ENCODE assay signal across 8 mouse cellular contexts in the genomic region with DNA sequence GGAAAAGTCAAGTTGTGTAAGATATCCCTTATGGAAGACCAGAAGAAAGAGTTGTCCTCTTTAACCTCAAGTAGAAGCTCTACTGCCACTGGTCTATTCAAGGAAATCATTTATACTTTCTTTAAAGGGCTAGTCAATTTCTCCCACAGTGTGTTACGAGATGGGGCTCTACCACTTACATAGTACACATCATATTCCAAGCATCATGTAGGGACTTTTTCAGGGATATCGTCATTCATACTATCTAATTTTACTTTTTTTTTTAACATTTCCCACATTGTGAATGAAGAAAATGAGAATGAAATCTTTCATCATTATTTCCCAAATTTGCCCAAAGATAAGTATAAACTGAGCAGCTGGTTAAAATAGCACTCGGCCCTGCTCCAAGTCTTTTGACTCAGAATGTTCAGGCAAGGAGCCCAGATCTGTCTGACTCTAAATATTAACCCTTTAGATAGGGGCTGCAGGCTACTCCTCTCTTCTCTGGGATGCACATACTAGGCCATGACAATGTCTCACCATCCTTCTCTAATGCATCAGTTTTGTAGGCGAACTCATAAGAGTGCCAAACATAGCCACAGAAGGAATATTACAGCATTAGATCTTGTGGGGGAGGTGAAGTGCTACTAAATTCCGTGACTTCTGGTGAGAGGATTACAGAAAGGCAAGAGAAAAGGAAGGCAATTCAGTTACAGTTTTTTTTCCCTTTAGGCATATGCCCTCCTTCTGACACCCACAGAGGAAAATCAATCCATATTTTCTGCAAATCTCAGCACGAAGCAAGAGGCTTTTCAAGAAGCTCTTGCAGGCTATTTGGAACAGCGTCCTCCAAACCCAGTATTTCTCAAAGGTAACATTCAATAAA.
DNase-seq lines count a peak whose midpoint lies in the region; ATAC-seq and TF ChIP-seq lines count a peak whose summit lies in the region.

No protein-coding gene starts in this region.

- ATAC-seq in liver, embryonic 12.5 days, result no peak
- ATAC-seq in heart, postnatal 0 days (ENCODE audit: insufficient read depth, low read depth), result peak; percentile 83
- no peak for ATAC-seq in megakaryocyte-erythroid progenitor cell, adult 5-6 weeks (replicated peaks; ENCODE audit: low FRiP score, low TSS enrichment, poor library complexity, severe bottlenecking)

- no peak overlapping the region for H3K4me3 ChIP-seq in liver, adult 2 months (ENCODE audit: insufficient read depth, low read depth, low read length)
- H3K4me3 ChIP-seq in liver, embryonic 12.5 days, result no peak overlapping the region
- H3K4me3 ChIP-seq in heart, postnatal 0 days (ENCODE audit: low read depth, low read length), result no peak overlapping the region

- H3K27ac ChIP-seq in liver, adult 2 months (replicated peaks; ENCODE audit: insufficient read depth, low read depth, low read length), result no peak overlapping the region
- H3K27ac ChIP-seq in liver, embryonic 12.5 days, result no peak overlapping the region
- H3K27ac ChIP-seq in heart, postnatal 0 days (ENCODE audit: low read depth), result peak overlapping the region; percentile 48

- no peaks in the 10 kb centered on the region for H3K27me3 ChIP-seq in liver, adult 2 months (ENCODE audit: control insufficient read depth, insufficient read depth, low read length)
- H3K27me3 ChIP-seq in liver, embryonic 12.5 days (replicated peaks), result no peaks in the 10 kb centered on the region
- H3K27me3 ChIP-seq in heart, postnatal 0 days (ENCODE audit: control insufficient read depth, insufficient read depth, low read length), result no peaks in the 10 kb centered on the region

- 71% methylated on average over 7 of the region's 7 CpGs for WGBS in liver, adult 2 months
- 61% methylated on average over 7 of the region's 7 CpGs for WGBS in liver, embryonic 12.5 days (ENCODE audit: insufficient replicate concordance)
- WGBS in heart, postnatal 0 days, result 41% methylated on average over 7 of the region's 7 CpGs

- no peaks in the 10 kb centered on the region for H3K36me3 ChIP-seq in liver, adult 2 months (ENCODE audit: control insufficient read depth, insufficient read depth, low read length)
- no peaks in the 10 kb centered on the region for H3K36me3 ChIP-seq in liver, embryonic 12.5 days
- no peaks in the 10 kb centered on the region; the same call in 1 of the 2 replicates for H3K36me3 ChIP-seq in heart, postnatal 0 days (replicated peaks; ENCODE audit: control insufficient read depth, insufficient read depth, low read length)

- no peak for TF ChIP-seq POLR2A in liver, adult 2 months (IDR thresholded peaks at IDR 0.05; ENCODE audit: extremely low read depth, insufficient read depth, low read length)

- TF ChIP-seq CTCF in liver, adult 2 months (IDR thresholded peaks at IDR 0.05; ENCODE audit: low read depth, low read length), result no peak
- no peak for TF ChIP-seq CTCF in heart, postnatal 0 days (IDR thresholded peaks at IDR 0.05; ENCODE audit: low read depth)

- H3K4me1 ChIP-seq in liver, adult 2 months (ENCODE audit: control insufficient read depth, insufficient read depth, low read length), result no peaks in the 10 kb centered on the region
- no peaks in the 10 kb centered on the region for H3K4me1 ChIP-seq in liver, embryonic 12.5 days
- H3K4me1 ChIP-seq in heart, postnatal 0 days (ENCODE audit: control insufficient read depth, insufficient read depth), result peaks cover 23% of the 10 kb centered on the region

- no peak overlapping the region for H3K9ac ChIP-seq in liver, adult 2 months (ENCODE audit: low read depth, low read length)
- no peak overlapping the region for H3K9ac ChIP-seq in liver, embryonic 12.5 days
- H3K9ac ChIP-seq in heart, postnatal 0 days (replicated peaks; ENCODE audit: low read depth, low read length), result no peak overlapping the region

- no peaks in the 10 kb centered on the region for H3K9me3 ChIP-seq in liver, embryonic 12.5 days (replicated peaks)
- no peaks in the 10 kb centered on the region for H3K9me3 ChIP-seq in heart, postnatal 0 days (replicated peaks; ENCODE audit: control insufficient read depth, low read length)

- no peak overlapping the region for H3K4me2 ChIP-seq in liver, embryonic 12.5 days
- H3K4me2 ChIP-seq in heart, postnatal 0 days (ENCODE audit: low read depth, low read length), result peak overlapping the region; percentile 31; the same call in 1 of the 2 replicates

- no peaks in the 10 kb centered on the region for H3K79me2 ChIP-seq in liver, adult 2 months (ENCODE audit: control insufficient read depth, insufficient read depth, low read length)

- peak; percentile 15 for DNase-seq in liver, adult 2 months (ENCODE audit: extremely low read depth, low read depth, low spot score)
- DNase-seq in cerebellum, postnatal 14 days, result peak; percentile 74
- peak; percentile 66 for DNase-seq in heart, postnatal 0 days (ENCODE audit: low spot score)
- peak; percentile 67 to 73 for DNase-seq in left cerebral cortex, adult 18-20 months (ENCODE audit: low spot score in 2 of 2)
- peak; percentile 13 for DNase-seq in ovary, postnatal 14 days (ENCODE audit: low spot score)
- DNase-seq in spleen, adult 18-20 months, result no peak

- no peak for TF ChIP-seq EP300 in heart, postnatal 0 days (IDR thresholded peaks at IDR 0.05; ENCODE audit: low read depth)

Comparison
In these comparisons a context has a peak if more than half of its experiments do, and no peak if none do; other contexts are left out.
1. DNase-seq: peak in liver, adult 2 months (single experiment), cerebellum, postnatal 14 days (2 of 2), heart, postnatal 0 days (single experiment), left cerebral cortex, adult 18-20 months (2 of 2) and ovary, postnatal 14 days (single experiment); none in spleen, adult 18-20 months (0 of 2).